Mouse (Mus musculus) midbrain, embryonic 16.5 days (tissue): Measurements from ENCODE around the gene Gm20662. TPM values are rescaled to one million over a fixed set of nuclear protein-coding genes. Genes with fewer than 3 reads are reported as not detected.

Experiments used
- microRNA-seq: library from miRNA; unstranded; fragments of <30 nt; microRNA quantifications from one replicate; pipeline ENCODE4, GENCODE M21; 2017
- polyA plus RNA-seq: library from polyadenylated mRNA; unstranded; fragments of >200 nt; fragmentation: Nextera tagmentation; extraction: Ambion mirVana; gene quantifications from 2 replicates; pipeline ENCODE4 v1.2.1, GENCODE M21; 2015

The Gm20662 gene
- polyA plus RNA-seq, 1 experiment from 2014 or later = 0.83 TPM

Small RNA genes within 50 kb of the gene (microRNA-seq; reads per million reads assigned to microRNA genes)
- gene Mir7088 = not detected

Other genes starting within 250 kb of the Gm20662 start
- 239 and 270 TPM in 2 replicates for gene Rbm5, start 225.4 kb upstream of the Gm20662 start, polyA plus RNA-seq
- gene Rbm6, start 123.1 kb upstream of the Gm20662 start, polyA plus RNA-seq = 95.5 and 113 TPM in 2 replicates
- gene Mon1a, start 108.2 kb upstream of the Gm20662 start, polyA plus RNA-seq = 23.3 and 23.4 TPM in 2 replicates
- gene Mst1r, start 89.5 kb upstream of the Gm20662 start, polyA plus RNA-seq = 1.4 and 2.6 TPM in 2 replicates
- not detected in 2 replicates for gene Actl11, start 67.9 kb upstream of the Gm20662 start, polyA plus RNA-seq
- gene Camkv, start 60.7 kb upstream of the Gm20662 start, polyA plus RNA-seq = 90.2 and 121 TPM in 2 replicates
- 10.0 and 12.6 TPM in 2 replicates for gene Traip, start 46.2 kb upstream of the Gm20662 start, polyA plus RNA-seq
- gene Uba7, start 20.8 kb upstream of the Gm20662 start, polyA plus RNA-seq = 3.7 and 4.7 TPM in 2 replicates
- 0.65 and 0.67 TPM in 2 replicates for gene Gm20661, start 13.3 kb upstream of the Gm20662 start, polyA plus RNA-seq
- gene Inka1, start 10.5 kb upstream of the Gm20662 start, polyA plus RNA-seq = 16.7 and 17.6 TPM in 2 replicates
- 1.2 and 1.4 TPM in 2 replicates for gene Cdhr4, start 3.9 kb upstream of the Gm20662 start, polyA plus RNA-seq
- gene Ip6k1, start 6.2 kb downstream of the Gm20662 start, polyA plus RNA-seq = 115 and 118 TPM in 2 replicates
- gene Gmppb, start 52.9 kb downstream of the Gm20662 start, polyA plus RNA-seq = 19.8 and 22.8 TPM in 2 replicates
- 2.6 and 2.8 TPM in 2 replicates for gene Amigo3, start 56.8 kb downstream of the Gm20662 start, polyA plus RNA-seq
- gene Mst1, start 84.1 kb downstream of the Gm20662 start, polyA plus RNA-seq = 0.09 TPM in 1 of 2 replicates, not detected in the other
- 53.4 and 53.9 TPM in 2 replicates for gene Rnf123, start 87.0 kb downstream of the Gm20662 start, polyA plus RNA-seq
- 46.0 and 50.8 TPM in 2 replicates for gene Apeh, start 98.3 kb downstream of the Gm20662 start, polyA plus RNA-seq
- gene Bsn, start 194.0 kb downstream of the Gm20662 start, polyA plus RNA-seq = 8.6 and 10.1 TPM in 2 replicates